19 mouse cellular contexts compared by ENCODE assay signal in genomic region chr4:83919041-83919440, GRCm38 (mm10).
A peak's percentile ranks its signal among the peaks of the same experiment; 100 is the strongest.
DNase-seq lines count a peak whose midpoint lies in the region; ATAC-seq and TF ChIP-seq lines count a peak whose summit lies in the region.
"Had no signal": no experiment of that assay in that cellular context is flagged by ENCODE, and none has a peak within 500 bp of the region (broad histone marks: within the 10 kb centered on the region; RNA-seq: fewer than 3 reads in every experiment).

No protein-coding gene starts in this region.

- no peak overlapping the region for H3K4me2 ChIP-seq in lung, postnatal 0 days (replicated peaks; ENCODE audit: low read depth, low read length)
- H3K4me2 ChIP-seq: embryonic facial prominence, embryonic 13.5 days; forebrain, embryonic 13.5 days; heart, embryonic 13.5 days; hindbrain, embryonic 14.5 days; liver, embryonic 13.5 days; midbrain, embryonic 12.5 days had no signal

- H3K9me3 ChIP-seq in lung, postnatal 0 days (ENCODE audit: low read length) = no peaks in the 10 kb centered on the region
- H3K9me3 ChIP-seq: embryonic facial prominence, embryonic 13.5 days; forebrain, embryonic 13.5 days; heart, embryonic 13.5 days; liver, embryonic 13.5 days; midbrain, embryonic 12.5 days had no signal

- H3K36me3 ChIP-seq in kidney, adult 2 months (ENCODE audit: control insufficient read depth, insufficient read depth, low read length) = no peaks in the 10 kb centered on the region
- H3K36me3 ChIP-seq in lung, postnatal 0 days (ENCODE audit: insufficient read depth, low read length) = no peaks in the 10 kb centered on the region
- H3K36me3 ChIP-seq: embryonic facial prominence, embryonic 13.5 days; heart, embryonic 13.5 days; liver, embryonic 13.5 days; midbrain, embryonic 12.5 days had no signal

- TF ChIP-seq EP300 in lung, postnatal 0 days (IDR thresholded peaks at IDR 0.05) = no peak

- DNase-seq in kidney, adult 2 months = peak; percentile 4
- no peak for DNase-seq in kidney, adult 8-10 months
- no peak for DNase-seq in lung, postnatal 0 days (ENCODE audit: low spot score)
- no peak for DNase-seq in lung, postnatal 14 days
- DNase-seq in Patski (ENCODE audit: low read depth, low spot score) = no peak
- peak; percentile 26 for DNase-seq in fibroblast of lung, adult 2 months (ENCODE audit: low read depth)
- no peak for DNase-seq in embryo, embryonic 10 days (ENCODE audit: low spot score)
- DNase-seq: cerebellum, adult 11-12 months; cerebellum, postnatal 14 days; embryo, embryonic 11 days; heart, adult 11 months; heart, postnatal 36 days; liver, embryonic 13.5 days had no signal

- H3K27ac ChIP-seq in kidney, adult 2 months (ENCODE audit: insufficient read depth, low read depth, low read length) = no peak overlapping the region
- no peak overlapping the region for H3K27ac ChIP-seq in lung, postnatal 0 days (ENCODE audit: low read length)
- H3K27ac ChIP-seq: embryonic facial prominence, embryonic 13.5 days; forebrain, embryonic 13.5 days; heart, embryonic 13.5 days; hindbrain, embryonic 14.5 days; liver, embryonic 13.5 days; midbrain, embryonic 12.5 days had no signal

- no peak overlapping the region for H3K4me3 ChIP-seq in kidney, adult 2 months (ENCODE audit: insufficient read depth, low read depth, low read length)
- no peak overlapping the region for H3K4me3 ChIP-seq in lung, postnatal 0 days (ENCODE audit: low read depth, low read length)
- H3K4me3 ChIP-seq: embryonic facial prominence, embryonic 13.5 days; erythroblast, embryonic 14.5 days; forebrain, embryonic 13.5 days; heart, embryonic 13.5 days; liver, embryonic 13.5 days; midbrain, embryonic 12.5 days had no signal

- no peaks in the 10 kb centered on the region for H3K27me3 ChIP-seq in kidney, adult 2 months (replicated peaks; ENCODE audit: control insufficient read depth, insufficient read depth, low read length)
- no peaks in the 10 kb centered on the region for H3K27me3 ChIP-seq in lung, postnatal 0 days (replicated peaks; ENCODE audit: insufficient read depth, low read length)
- no peaks in the 10 kb centered on the region for H3K27me3 ChIP-seq in Patski
- H3K27me3 ChIP-seq: embryonic facial prominence, embryonic 13.5 days; forebrain, embryonic 13.5 days; heart, embryonic 13.5 days; liver, embryonic 13.5 days; midbrain, embryonic 12.5 days had no signal

- H3K9ac ChIP-seq in lung, postnatal 0 days (replicated peaks; ENCODE audit: low read depth) = no peak overlapping the region
- H3K9ac ChIP-seq: embryonic facial prominence, embryonic 13.5 days; forebrain, embryonic 13.5 days; heart, embryonic 13.5 days; hindbrain, embryonic 14.5 days; liver, embryonic 13.5 days; midbrain, embryonic 12.5 days had no signal

- POLR2A ChIA-PET in Patski (lab: Charles Lee) = no interaction called here

- no peaks in the 10 kb centered on the region for H3K4me1 ChIP-seq in kidney, adult 2 months (ENCODE audit: control insufficient read depth, insufficient read depth, low read length)
- H3K4me1 ChIP-seq in lung, postnatal 0 days (ENCODE audit: insufficient read depth, low read depth, low read length) = no peaks in the 10 kb centered on the region
- H3K4me1 ChIP-seq: forebrain, embryonic 13.5 days; heart, embryonic 13.5 days; liver, embryonic 13.5 days; midbrain, embryonic 12.5 days had no signal

- TF ChIP-seq POLR2A in kidney, adult 2 months (IDR thresholded peaks at IDR 0.05; ENCODE audit: low read depth, low read length) = no peak

- WGBS in kidney, adult 2 months = 81% methylated on average over 1 of the region's 1 CpGs
- WGBS in lung, postnatal 0 days = 53% methylated on average over 1 of the region's 1 CpGs

- ATAC-seq in lung, postnatal 0 days = no peak
- ATAC-seq in Patski = no peak
- ATAC-seq: forebrain, embryonic 13.5 days had no signal

- CTCF ChIA-PET in Patski (lab: Charles Lee) = interaction anchor here (0.9 kb wide), 1 partner anchor 20 kb away, joined by 3 read pairs; no protein-coding TSS in a partner anchor

- in situ Hi-C loops in Patski (cut with MboI; ENCODE audit: low pct_unique_long_range_greater_than_20kb) = loop anchor here (10.0 kb wide), 1 partner anchor 756 kb away; the partner anchor contains the start of gene Bnc2

- no peak; the same call in 1 of the 2 replicates for TF ChIP-seq CTCF in kidney, adult 2 months (conservative IDR thresholded peaks at IDR 0.05; ENCODE audit: insufficient read depth, insufficient read length, low read depth, low read length)
- TF ChIP-seq CTCF in lung, postnatal 0 days (IDR thresholded peaks at IDR 0.05) = peak; percentile 41
- TF ChIP-seq CTCF in Patski (IDR thresholded peaks at IDR 0.05) = peak; percentile 53

Comparison
In these comparisons a context has a peak if more than half of its experiments do, and no peak if none do; other contexts are left out.
1. DNase-seq: peak in kidney, adult 2 months (single experiment) and fibroblast of lung, adult 2 months (single experiment); none in kidney, adult 8-10 months (0 of 2), lung, postnatal 0 days (single experiment), lung, postnatal 14 days (single experiment), Patski (single experiment) and embryo, embryonic 10 days (single experiment).